Mouse (Mus musculus) left cerebral cortex, postnatal 10 days (tissue): ENCODE data around the gene Creb3l4. TPM values are rescaled to one million over a fixed set of nuclear protein-coding genes. Genes with fewer than 3 reads are reported as not detected.
"Not testable (repeated sequence)": the region's sequence is repeated elsewhere in the genome, so short reads cannot be mapped to it uniquely, and the experiment has no call there.

Experiments
- DNase-seq, 2 experiments: peaks; one replicate each; pipeline ENCODE4 v3.0.0; 2021 to 2022; ENCODE audit warnings: low spot score in 2 of 2, mixed read lengths in 1 of 2; ENCODE audit errors: extremely low spot score in 1 of 2
- intact Hi-C: fragments of 180-260 bp; cut with DNase I; formaldehyde crosslinking; loops from one replicate; pipeline ENCODE4 v1.15.1; 2025
- total RNA-seq, 2 experiments: library from RNA; stranded (reverse); gene quantifications; 2 replicates each; pipeline ENCODE4 v1.2.3; 2021

Creb3l4 gene
- total RNA-seq, 2 experiments from 2014 or later, result 0.24 TPM; not detected in 1

- DNase-seq, result no peak
- intact Hi-C loops, result loop anchor here (5.0 kb wide), 2 partner anchors 85 to 105 kb away; no protein-coding TSS in a partner anchor
Observed at GRCm38 (mm10) chr3:90266901-90267775, 23.8 kb upstream of the Creb3l4 start.

DNA sequence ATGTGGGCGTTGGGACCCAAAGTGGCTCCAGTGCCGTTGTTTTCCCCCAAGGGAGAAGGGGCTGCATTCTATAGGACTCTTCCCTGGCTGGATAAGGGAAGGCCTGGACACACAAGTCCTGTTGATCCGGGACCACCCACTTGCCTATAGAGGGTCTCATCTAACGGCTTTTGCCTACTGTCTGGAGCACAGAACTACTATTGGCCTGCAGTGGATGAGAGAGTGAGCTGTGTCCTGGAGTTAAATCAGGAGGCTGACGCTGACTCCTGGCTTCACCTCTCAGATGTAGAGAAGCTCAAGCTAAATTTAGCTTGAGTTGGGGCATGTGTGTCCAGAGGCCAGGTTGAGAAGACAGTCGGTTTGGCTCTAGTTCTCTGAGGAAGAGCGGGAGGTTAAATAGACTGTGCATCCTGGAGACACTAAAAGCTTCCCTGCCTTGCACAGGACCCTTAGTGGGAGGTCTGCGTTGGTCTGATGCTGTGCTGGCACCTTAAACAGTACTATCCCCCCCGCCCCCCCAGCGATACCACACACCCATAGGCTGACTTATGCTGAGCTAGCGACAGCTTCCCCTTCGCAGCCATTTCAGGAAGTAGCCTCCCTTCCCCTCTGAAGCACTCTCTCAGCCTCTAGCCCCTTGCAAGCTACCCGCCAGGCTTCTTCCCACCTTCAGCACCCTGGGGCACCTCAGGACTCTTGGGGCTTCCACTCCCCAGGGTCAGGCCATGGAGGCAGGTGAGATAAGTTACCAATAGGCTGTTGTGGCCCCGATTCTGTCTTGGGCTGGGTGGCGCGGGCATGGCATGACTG lies 22.8 kb upstream of the Creb3l4 start:
- intact Hi-C loops, result loop anchor here (5.0 kb wide), 2 partner anchors 86 to 106 kb away; no protein-coding TSS in a partner anchor
- no peak for DNase-seq

DNA sequence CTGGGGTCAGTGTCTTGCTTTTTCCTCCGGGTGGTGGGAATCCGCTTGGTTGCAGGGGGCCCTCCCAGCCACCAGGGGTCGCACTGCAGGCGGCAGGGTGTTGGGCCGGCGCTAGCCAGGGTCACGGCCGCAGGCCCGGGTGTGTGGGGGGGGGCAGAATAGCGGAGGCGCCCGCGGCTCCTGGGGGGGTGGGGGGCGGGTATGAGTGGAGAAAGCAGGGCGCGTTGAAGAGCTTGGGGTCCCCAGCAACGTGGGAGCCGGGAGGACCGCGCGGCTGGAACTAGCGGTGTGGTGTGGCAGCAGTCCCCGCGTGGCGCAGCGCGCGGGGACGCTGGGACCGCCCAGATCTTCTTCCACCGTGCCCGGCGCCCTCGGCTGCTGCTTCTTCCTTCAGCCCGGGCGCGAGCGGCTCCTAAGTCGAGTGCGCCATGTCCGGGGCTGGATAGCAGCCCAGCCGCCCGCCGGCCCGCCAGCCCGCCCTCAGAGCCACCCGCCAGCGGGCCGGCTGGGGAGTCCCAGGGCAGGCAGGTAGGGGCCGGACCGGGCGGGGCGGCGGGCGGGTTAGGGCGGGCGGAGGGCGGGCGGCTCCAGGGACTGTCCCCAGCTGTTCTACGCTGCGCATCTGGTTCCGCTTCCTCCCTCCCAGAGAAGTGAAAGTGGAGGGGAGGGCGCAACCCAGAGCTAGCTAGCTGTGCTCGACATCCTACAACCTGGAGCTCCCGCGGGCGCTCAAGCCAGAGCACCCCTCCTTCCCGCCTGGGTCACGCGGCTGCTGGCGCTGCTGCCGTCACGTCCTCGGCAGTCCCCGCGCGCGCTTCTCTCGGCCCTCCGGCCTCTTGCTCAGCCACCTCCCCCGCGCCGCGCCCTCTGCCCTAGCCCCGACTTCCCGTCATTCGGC lies 22.0 kb upstream of the Creb3l4 start, which contains the start of gene Dennd4b:
Dennd4b (plus strand) TSS at position 152 of the 898 bp plus-strand sequence.
- intact Hi-C loops, result loop anchor here (5.0 kb wide), 2 partner anchors 87 to 107 kb away; no protein-coding TSS in a partner anchor

GRCm38 (mm10) chr3:90264687-90265033 lies 21.3 kb upstream of the Creb3l4 start:
- intact Hi-C loops, result loop anchor here (5.0 kb wide), 2 partner anchors 88 to 108 kb away; no protein-coding TSS in a partner anchor
- no peak for DNase-seq

More for the DNA sequence above, 22.0 kb upstream of the Creb3l4 start, which contains the start of gene Dennd4b:
- peak; percentile 74 to 95 for DNase-seq

DNA sequence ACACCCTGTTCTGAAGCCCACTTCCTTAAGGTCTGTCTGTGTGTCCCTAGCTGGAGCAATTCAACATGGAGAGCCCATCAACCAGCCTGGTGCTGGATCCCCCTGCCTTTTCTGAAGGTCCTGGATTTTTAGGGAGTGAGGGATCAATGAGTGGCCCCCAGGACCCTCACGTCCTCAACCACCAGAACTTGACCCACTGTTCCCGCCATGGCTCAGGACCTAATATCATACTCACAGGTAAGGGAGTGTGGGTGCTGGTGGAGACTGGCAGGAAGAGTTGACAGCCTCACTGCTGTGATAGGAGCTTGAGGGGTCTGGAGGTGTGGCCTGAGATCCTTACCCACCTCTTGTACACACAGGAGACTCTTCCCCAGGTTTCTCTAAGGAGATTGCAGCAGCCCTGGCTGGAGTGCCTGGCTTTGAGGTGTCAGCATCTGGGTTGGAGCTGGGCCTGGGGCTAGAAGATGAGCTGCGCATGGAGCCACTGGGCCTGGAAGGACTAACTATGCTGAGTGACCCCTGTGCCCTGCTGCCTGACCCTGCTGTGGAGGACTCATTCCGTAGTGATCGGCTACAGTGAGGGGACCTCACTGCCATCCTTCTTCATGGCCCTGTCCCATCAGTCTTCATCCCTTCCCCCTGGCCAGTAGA lies 19.9 kb upstream of the Creb3l4 start:
- no peak for DNase-seq
- intact Hi-C loops, result no loop called here

DNA sequence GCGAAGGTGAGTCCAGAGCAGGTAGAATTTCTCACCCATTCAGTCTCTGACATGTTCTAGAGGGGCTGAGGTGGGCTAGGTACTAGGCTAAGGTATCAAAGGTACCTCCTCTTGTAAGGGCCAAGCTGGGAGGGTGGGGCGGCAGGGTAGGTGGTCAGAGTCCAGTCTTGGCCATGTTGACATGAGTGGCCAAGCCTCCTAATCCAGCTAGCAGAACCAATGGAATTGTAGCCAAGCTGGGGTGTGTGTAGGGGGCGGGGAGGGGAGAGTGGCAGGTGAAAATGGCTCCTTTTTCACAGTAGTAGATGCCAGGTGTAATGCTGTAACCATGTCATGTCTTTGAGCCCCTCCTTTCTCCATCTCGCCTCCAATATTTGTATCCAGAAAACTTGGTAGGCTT lies 15.2 kb upstream of the Creb3l4 start:
- intact Hi-C loops, result no loop called here
- no peak for DNase-seq

DNA sequence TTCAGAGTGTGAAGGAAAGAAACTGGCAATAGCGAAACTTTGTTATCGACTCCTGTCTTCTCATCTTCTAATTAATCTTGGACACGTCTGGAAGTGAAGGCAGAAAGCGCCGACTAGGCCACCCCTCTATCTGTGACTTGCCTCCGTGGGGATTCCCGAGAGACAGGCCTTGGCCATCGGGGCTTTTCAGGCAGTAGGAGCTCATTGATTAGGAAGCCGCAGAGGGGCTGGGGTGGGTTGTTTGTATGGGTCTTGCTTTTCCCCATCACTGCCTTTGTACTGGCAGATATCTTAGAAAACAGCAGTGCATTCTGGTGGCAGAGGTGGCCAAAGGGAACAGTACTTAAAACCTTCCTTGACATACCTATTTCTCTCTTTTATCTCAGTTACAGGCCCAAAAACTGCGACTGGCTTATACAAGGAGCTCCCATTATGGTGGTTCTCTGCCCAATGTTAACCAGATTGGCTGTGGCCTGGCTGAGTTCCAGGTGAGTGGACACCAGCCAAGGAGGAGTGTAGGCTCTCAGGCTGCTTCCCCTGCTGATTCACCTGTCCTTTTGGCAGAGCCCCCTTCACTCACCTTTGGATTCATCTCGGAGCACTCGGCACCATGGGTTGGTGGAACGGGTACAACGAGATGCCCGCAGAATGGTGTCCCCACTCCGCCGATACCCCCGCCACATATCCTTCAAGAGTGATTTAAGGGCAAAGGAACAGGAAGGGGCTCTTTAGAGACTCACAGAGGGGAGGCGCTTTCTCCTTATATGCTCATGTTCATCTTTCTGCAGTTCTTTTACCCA lies 13.6 kb upstream of the Creb3l4 start:
- intact Hi-C loops, result no loop called here
- no peak for DNase-seq

DNA sequence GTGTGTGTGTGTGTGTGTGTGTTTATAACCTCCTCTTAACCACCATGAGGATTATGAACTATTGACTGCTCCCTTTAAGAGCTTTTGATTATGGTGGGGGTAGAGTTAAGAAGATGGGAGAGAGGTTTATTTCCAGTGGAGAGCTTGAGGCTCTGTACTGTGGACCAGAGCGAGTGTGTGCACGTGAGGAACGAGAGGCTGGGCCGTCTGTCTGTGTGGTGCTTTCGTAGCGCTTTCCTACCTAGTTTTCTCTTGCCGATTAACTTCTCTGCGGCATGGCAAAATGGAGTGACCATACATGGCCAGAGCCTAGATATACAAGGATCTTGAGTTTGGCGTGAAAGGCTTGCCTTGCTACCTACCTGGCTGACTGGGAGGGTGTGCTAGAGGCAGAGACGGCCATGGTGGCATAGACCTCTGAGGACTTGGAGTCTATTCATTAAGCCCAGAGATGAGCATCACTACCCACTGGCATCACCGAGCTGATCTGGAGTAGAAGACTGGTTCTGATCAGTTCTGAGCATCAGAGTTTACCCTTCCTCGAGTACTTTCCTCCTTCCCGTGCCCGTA lies 12.6 kb upstream of the Creb3l4 start:
- no peak for DNase-seq
- intact Hi-C loops, result no loop called here

- intact Hi-C loops, result no loop called here
- DNase-seq, result no peak
Observed at GRCm38 (mm10) chr3:90255194-90255565, 11.9 kb upstream of the Creb3l4 start.

DNA sequence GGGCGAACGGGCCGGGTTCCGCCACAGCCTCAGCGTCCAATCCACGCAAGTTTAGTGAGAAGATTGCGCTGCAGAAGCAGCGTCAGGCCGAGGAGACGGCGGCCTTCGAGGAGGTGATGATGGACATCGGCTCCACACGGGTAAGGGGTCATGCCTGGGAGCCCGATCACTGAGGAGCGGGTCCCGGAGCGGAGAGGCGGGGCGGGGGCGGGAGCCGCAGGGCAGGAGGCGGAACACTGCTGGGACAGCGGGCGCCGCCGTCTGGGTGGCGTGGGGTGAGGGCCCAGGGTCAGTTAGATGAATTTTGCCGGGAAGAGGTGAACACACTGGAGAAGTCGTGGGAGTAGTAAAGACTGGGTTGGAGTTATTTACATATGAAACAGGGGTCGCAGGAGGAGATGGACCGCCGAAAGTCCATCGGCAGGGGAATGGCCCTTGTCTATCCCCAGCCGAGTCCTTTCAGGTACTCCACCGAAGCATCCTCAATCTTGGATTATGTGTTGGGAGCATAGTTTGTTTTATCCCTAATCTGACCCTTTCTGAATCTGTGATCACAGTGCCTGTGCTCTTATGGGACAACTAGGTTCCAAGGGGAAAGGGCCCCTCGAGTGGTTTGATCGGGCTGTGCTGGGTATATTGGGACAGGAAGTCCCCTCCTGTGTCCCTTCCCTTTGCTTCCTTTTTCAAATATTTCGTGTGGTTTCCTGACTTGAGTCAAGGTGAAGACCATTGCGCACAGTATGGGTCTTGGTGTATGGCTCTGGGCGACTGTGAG lies 11.3 kb upstream of the Creb3l4 start:
- intact Hi-C loops, result no loop called here
- peak in 1 of 2 experiments; percentile 76 for DNase-seq

GRCm38 (mm10) chr3:90253653-90254418 lies 10.5 kb upstream of the Creb3l4 start, which contains the start of gene Crtc2:
Gene Crtc2 (plus strand): TSS chr3:90254163.
- intact Hi-C loops, result no loop called here
- DNase-seq, result peak; percentile 97

DNA sequence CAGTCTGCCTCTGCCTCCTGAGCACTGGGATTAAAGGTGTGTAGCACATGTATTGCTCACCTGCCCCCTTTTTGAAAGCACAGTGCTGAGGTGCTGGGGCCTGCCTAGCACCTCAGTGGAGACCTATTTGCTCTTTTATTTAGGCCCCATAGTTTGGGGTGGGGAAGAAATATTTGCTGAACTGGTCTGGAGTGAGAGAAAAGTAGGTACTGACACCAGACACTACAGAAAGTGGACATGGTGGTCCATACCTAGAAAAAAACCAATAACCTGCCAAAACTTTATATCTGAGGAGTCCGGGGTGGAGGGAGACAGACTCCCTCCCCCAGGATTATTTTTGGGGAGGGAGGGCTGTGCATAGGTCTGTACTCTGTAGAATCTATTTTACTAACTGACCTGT lies 9.9 kb upstream of the Creb3l4 start:
- intact Hi-C loops, DNase-seq: not testable (repeated sequence)

DNA sequence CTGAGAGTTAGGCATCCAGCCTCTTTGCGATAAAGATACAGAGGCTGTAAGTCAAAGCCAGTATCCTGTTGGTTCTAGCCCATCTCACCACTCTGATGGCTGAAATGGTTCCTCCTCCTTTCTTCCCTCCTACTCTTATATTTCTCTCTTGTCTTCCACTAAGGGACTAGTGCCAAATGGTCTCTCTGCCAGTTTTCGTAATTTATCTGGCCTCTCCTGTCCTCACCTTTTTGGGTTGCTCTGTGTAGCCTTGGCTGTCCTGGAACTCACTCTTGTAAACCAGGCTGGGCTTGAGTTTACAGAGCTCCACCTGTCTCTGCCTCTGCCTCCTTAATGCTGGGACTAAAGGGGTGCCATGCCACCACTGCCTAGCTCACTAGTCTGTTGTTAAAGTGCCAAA lies 9.3 kb upstream of the Creb3l4 start:
- DNase-seq, intact Hi-C loops: not testable (repeated sequence)

DNA sequence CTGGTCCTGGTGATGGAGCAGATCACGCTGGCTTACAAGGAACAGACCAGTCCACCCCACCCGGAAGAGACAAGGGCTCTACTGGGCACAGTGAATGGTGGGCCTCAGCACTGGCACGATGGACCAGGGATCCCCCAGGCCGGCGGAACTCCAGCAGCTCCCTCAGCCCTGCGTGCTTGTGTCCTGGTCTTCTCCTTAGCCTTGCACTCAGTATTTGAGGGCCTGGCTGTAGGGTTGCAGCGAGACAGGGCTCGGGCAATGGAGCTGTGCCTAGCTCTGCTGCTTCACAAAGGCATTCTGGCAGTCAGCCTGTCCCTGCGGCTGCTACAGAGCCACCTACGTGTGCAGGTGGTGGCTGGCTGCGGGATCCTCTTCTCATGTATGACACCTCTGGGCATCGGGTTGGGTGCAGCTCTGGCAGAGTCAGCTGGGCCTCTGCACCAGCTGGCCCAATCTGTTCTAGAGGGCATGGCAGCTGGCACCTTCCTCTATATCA lies 8.5 kb upstream of the Creb3l4 start:
- intact Hi-C loops, result not testable (repeated sequence)

GRCm38 (mm10) chr3:90250791-90251190 lies 7.5 kb upstream of the Creb3l4 start:
- intact Hi-C loops, result no loop called here

More for the DNA sequence above, 8.5 kb upstream of the Creb3l4 start:
- not testable (repeated sequence) for DNase-seq

More at GRCm38 (mm10) chr3:90250791-90251190, 7.5 kb upstream of the Creb3l4 start:
- DNase-seq, result no peak
